Mouse (Mus musculus) embryonic facial prominence, embryonic 11.5 days (tissue): ENCODE results near the gene Dpf3. TPM values are rescaled to one million over a fixed set of nuclear protein-coding genes. Genes with fewer than 3 reads are reported as not detected.

Experiments
- ATAC-seq: fragments of 200-750 bp; cut with Nextera tagmentation; replicated peaks from 2 replicates; pipeline ENCODE4 v1.8.0; 2017; ENCODE audit warnings: low read depth; ENCODE audit not compliant: insufficient number of reproducible peaks, low FRiP score, low TSS enrichment
- DNase-seq: peaks from one replicate; pipeline ENCODE4 v3.0.0-alpha.2; 2015; ENCODE audit warnings: low spot score
- H3K27ac ChIP-seq: fragments of 300-500 bp; sonication (generic); replicated peaks from 2 replicates; pipeline ENCODE4 v1.5.1; 2014; ENCODE audit warnings: mild to moderate bottlenecking, low read depth, low read length, control low read depth
- H3K27me3 ChIP-seq: fragments of 300-500 bp; sonication (generic); 2 replicates; pipeline ENCODE4 v1.6.1; 2014; ENCODE audit warnings: mild to moderate bottlenecking, low read length, moderate library complexity, mixed read lengths; ENCODE audit not compliant: control insufficient read depth, insufficient read depth
- H3K36me3 ChIP-seq: fragments of 300-500 bp; sonication (generic); replicated peaks from 2 replicates; pipeline ENCODE4 v1.6.1; 2014; ENCODE audit warnings: low read depth, mild to moderate bottlenecking, low read length, moderate library complexity, mixed read lengths; ENCODE audit not compliant: control insufficient read depth, insufficient read depth
- H3K4me1 ChIP-seq: fragments of 300-500 bp; sonication (generic); 2 replicates; pipeline ENCODE4 v1.6.1; 2014; ENCODE audit warnings: low read length, mixed read lengths; ENCODE audit not compliant: control insufficient read depth, insufficient read depth
- H3K4me2 ChIP-seq: fragments of 300-500 bp; sonication (generic); 2 replicates; pipeline ENCODE4 v1.6.1; 2014; ENCODE audit warnings: low read depth, mild to moderate bottlenecking, control low read depth, low read length, moderate library complexity
- H3K4me3 ChIP-seq: fragments of 300-500 bp; sonication (generic); 2 replicates; pipeline ENCODE4 v1.5.1; 2014; ENCODE audit warnings: low read depth, low read length, control low read depth
- H3K9ac ChIP-seq: fragments of 300-500 bp; sonication (generic); replicated peaks from 2 replicates; pipeline ENCODE4 v1.6.1; 2014; ENCODE audit warnings: mild to moderate bottlenecking, control low read depth, low read length
- H3K9me3 ChIP-seq: fragments of 300-500 bp; sonication (generic); replicated peaks from 2 replicates; pipeline ENCODE4 v1.6.1; 2016; ENCODE audit warnings: mild to moderate bottlenecking, low read length, inconsistent platforms, mixed read lengths; ENCODE audit not compliant: control insufficient read depth
- WGBS: fragments of 180-500 bp; shearing (Covaris S2); extraction: QIAGEN DNeasy Blood & Tissue Kit; methylation state at CpG from one replicate; pipeline ENCODE4 v1.1.7; 2014; 5-methylcytosine and 5-hydroxymethylcytosine counted together
- polyA plus RNA-seq: library from polyadenylated mRNA; unstranded; fragments of >200 nt; fragmentation: Nextera tagmentation; extraction: Ambion mirVana; gene quantifications from 2 replicates; pipeline ENCODE4 v1.2.1, GENCODE M21; 2014

Dpf3 gene
- polyA plus RNA-seq, 1 experiment from 2014 or later: 2.0 TPM

GRCm38 (mm10) chr12:83476277-83476676 lies 11.2 kb downstream of the Dpf3 start:
- Histone ChIP-seq H3K27ac (no peak overlapping the region), H3K9ac (no peak overlapping the region), H3K4me3 (no peak overlapping the region), H3K4me1 (no peaks in the 10 kb centered on the region), H3K27me3 (no peaks in the 10 kb centered on the region), H3K36me3 (no peaks in the 10 kb centered on the region), H3K9me3 (no peaks in the 10 kb centered on the region), H3K4me2 (no peak overlapping the region)
- DNase-seq (no peak), ATAC-seq (no peak)
- WGBS: 83% methylated on average over 10 of the region's 10 CpGs

- WGBS: 57% methylated on average over 6 of the region's 6 CpGs
- no peak for ATAC-seq
- H3K36me3 ChIP-seq: no peaks in the 10 kb centered on the region
These were observed 12.1 kb downstream of the Dpf3 start for GRCm38 (mm10) chr12:83475419-83475818.

GRCm38 (mm10) chr12:83473987-83474600 lies 13.4 kb downstream of the Dpf3 start:
- Histone ChIP-seq H3K27me3 (no peaks in the 10 kb centered on the region), H3K9ac (no peak overlapping the region), H3K9me3 (no peaks in the 10 kb centered on the region), H3K27ac (no peak overlapping the region), H3K4me1 (no peaks in the 10 kb centered on the region), H3K4me2 (no peak overlapping the region), H3K36me3 (no peaks in the 10 kb centered on the region), H3K4me3 (no peak overlapping the region)
- WGBS: 27% methylated on average over 5 of the region's 5 CpGs
- ATAC-seq: no peak
- DNase-seq: no peak

More at GRCm38 (mm10) chr12:83475419-83475818, 12.1 kb downstream of the Dpf3 start:
- no peaks in the 10 kb centered on the region for H3K4me1 ChIP-seq
- H3K27me3 ChIP-seq: no peaks in the 10 kb centered on the region
- DNase-seq: no peak
- no peak overlapping the region for H3K4me3 ChIP-seq
- no peak overlapping the region for H3K4me2 ChIP-seq
- no peak overlapping the region for H3K9ac ChIP-seq
- H3K9me3 ChIP-seq: no peaks in the 10 kb centered on the region
- no peak overlapping the region for H3K27ac ChIP-seq

GRCm38 (mm10) chr12:83471760-83472159 lies 15.8 kb downstream of the Dpf3 start:
- Histone ChIP-seq H3K4me3 (no peak overlapping the region), H3K4me2 (no peak overlapping the region), H3K27me3 (no peaks in the 10 kb centered on the region), H3K27ac (no peak overlapping the region), H3K4me1 (peaks cover 3% of the 10 kb centered on the region; the same call in 1 of the 2 replicates), H3K36me3 (no peaks in the 10 kb centered on the region), H3K9me3 (no peaks in the 10 kb centered on the region), H3K9ac (no peak overlapping the region)
- ATAC-seq (no peak), DNase-seq (no peak)
- 85% methylated on average over 7 of the region's 7 CpGs for WGBS

GRCm38 (mm10) chr12:83470085-83470484 lies 17.4 kb downstream of the Dpf3 start:
- Histone ChIP-seq H3K9ac (no peak overlapping the region), H3K4me3 (no peak overlapping the region), H3K4me1 (peaks cover 7% of the 10 kb centered on the region; the same call in 1 of the 2 replicates), H3K27me3 (no peaks in the 10 kb centered on the region; the same call in 1 of the 2 replicates), H3K27ac (no peak overlapping the region), H3K36me3 (no peaks in the 10 kb centered on the region), H3K9me3 (no peaks in the 10 kb centered on the region), H3K4me2 (no peak overlapping the region)
- ATAC-seq (no peak), DNase-seq (no peak)
- WGBS: 56% methylated on average over 9 of the region's 9 CpGs

- ATAC-seq: no peak
- WGBS: 10% methylated on average over 6 of the region's 6 CpGs
- peak; percentile 38 for DNase-seq
- H3K9ac ChIP-seq: no peak overlapping the region
- H3K27me3 ChIP-seq: no peaks in the 10 kb centered on the region; the same call in 1 of the 2 replicates
- H3K4me1 ChIP-seq: peaks cover 7% of the 10 kb centered on the region; the same call in 1 of the 2 replicates
- no peaks in the 10 kb centered on the region for H3K36me3 ChIP-seq
- no peak overlapping the region for H3K4me3 ChIP-seq
- H3K4me2 ChIP-seq: no peak overlapping the region; the same call in 1 of the 2 replicates
- no peak overlapping the region for H3K27ac ChIP-seq
- H3K9me3 ChIP-seq: no peaks in the 10 kb centered on the region
These were observed 20.7 kb downstream of the Dpf3 start for GRCm38 (mm10) chr12:83466508-83467430.

GRCm38 (mm10) chr12:83466053-83466452 lies 21.5 kb downstream of the Dpf3 start:
- H3K27ac ChIP-seq: no peak overlapping the region
- H3K9me3 ChIP-seq: no peaks in the 10 kb centered on the region
- ATAC-seq (no peak), DNase-seq (no peak)
- H3K9ac ChIP-seq: no peak overlapping the region
- no peaks in the 10 kb centered on the region; the same call in 1 of the 2 replicates for H3K27me3 ChIP-seq
- no peak overlapping the region for H3K4me3 ChIP-seq
- H3K36me3 ChIP-seq: no peaks in the 10 kb centered on the region
- H3K4me2 ChIP-seq: no peak overlapping the region
- H3K4me1 ChIP-seq: peaks cover 7% of the 10 kb centered on the region; the same call in 1 of the 2 replicates
- 72% methylated on average over 4 of the region's 4 CpGs for WGBS

GRCm38 (mm10) chr12:83460272-83460671 lies 27.2 kb downstream of the Dpf3 start:
- H3K36me3 ChIP-seq: no peaks in the 10 kb centered on the region
- no peak overlapping the region for H3K9ac ChIP-seq
- no peak overlapping the region for H3K4me3 ChIP-seq
- no peak; the same call in 1 of the 2 replicates for ATAC-seq
- no peak for DNase-seq
- no peaks in the 10 kb centered on the region for H3K9me3 ChIP-seq
- H3K27ac ChIP-seq: no peak overlapping the region
- no peak overlapping the region for H3K4me2 ChIP-seq
- 72% methylated on average over 3 of the region's 3 CpGs for WGBS
- no peaks in the 10 kb centered on the region; the same call in 1 of the 2 replicates for H3K27me3 ChIP-seq
- no peaks in the 10 kb centered on the region for H3K4me1 ChIP-seq
